Mouse (Mus musculus): ENCODE measurements around the gene Prkar2a.

The Prkar2a gene

GRCm38 (mm10) chr9:108692226-108693041, 3.3 kb downstream of the Prkar2a start:
- peak; percentile 47 to 55 for DNase-seq

GRCm38 (mm10) chr9:108693946-108694345, 4.8 kb downstream of the Prkar2a start:
- DNase-seq = no peak

GRCm38 (mm10) chr9:108694533-108694932, 5.4 kb downstream of the Prkar2a start:
- no peak for DNase-seq

- DNase-seq = no peak
Measured at GRCm38 (mm10) chr9:108702476-108702875, 13.4 kb downstream of the Prkar2a start.

- DNase-seq = no peak
Measured at GRCm38 (mm10) chr9:108703373-108704110, 14.4 kb downstream of the Prkar2a start.

- DNase-seq = no peak
Measured at GRCm38 (mm10) chr9:108704591-108704990, 15.5 kb downstream of the Prkar2a start.

GRCm38 (mm10) chr9:108707212-108707611, 18.1 kb downstream of the Prkar2a start:
- no peak for DNase-seq

- no peak for DNase-seq
Measured at GRCm38 (mm10) chr9:108708833-108709232, 19.7 kb downstream of the Prkar2a start.

- DNase-seq = no peak
Measured at GRCm38 (mm10) chr9:108710767-108711166, 21.7 kb downstream of the Prkar2a start.

GRCm38 (mm10) chr9:108716199-108716598, 27.1 kb downstream of the Prkar2a start:
- DNase-seq = peak in 1 of 2 experiments; percentile 14

- DNase-seq = no peak
Measured at GRCm38 (mm10) chr9:108723751-108724150, 34.6 kb downstream of the Prkar2a start.

- no peak for DNase-seq
Measured at GRCm38 (mm10) chr9:108726116-108726515, 37.0 kb downstream of the Prkar2a start.

GRCm38 (mm10) chr9:108729050-108729449, 39.9 kb downstream of the Prkar2a start:
- no peak for DNase-seq

- DNase-seq = no peak
Measured at GRCm38 (mm10) chr9:108732462-108732861, 43.3 kb downstream of the Prkar2a start.

GRCm38 (mm10) chr9:108734626-108735025, 45.5 kb downstream of the Prkar2a start:
- no peak for DNase-seq

GRCm38 (mm10) chr9:108739239-108739638, 50.1 kb downstream of the Prkar2a start:
- DNase-seq = no peak

GRCm38 (mm10) chr9:108740062-108740461, 50.9 kb downstream of the Prkar2a start:
- no peak for DNase-seq

- no peak for DNase-seq
Measured at GRCm38 (mm10) chr9:108742048-108742447, 52.9 kb downstream of the Prkar2a start.

- no peak for DNase-seq
Measured at GRCm38 (mm10) chr9:108746876-108747499, 57.9 kb downstream of the Prkar2a start.

- DNase-seq = no peak
Measured at GRCm38 (mm10) chr9:108747694-108748093, 58.6 kb downstream of the Prkar2a start.

GRCm38 (mm10) chr9:108748600-108749183, 59.6 kb downstream of the Prkar2a start:
- DNase-seq = no peak

- DNase-seq = no peak
Measured at GRCm38 (mm10) chr9:108750616-108751015, 61.5 kb downstream of the Prkar2a start.
